ENCODE assay signal across 10 mouse cellular contexts in the genomic region with DNA sequence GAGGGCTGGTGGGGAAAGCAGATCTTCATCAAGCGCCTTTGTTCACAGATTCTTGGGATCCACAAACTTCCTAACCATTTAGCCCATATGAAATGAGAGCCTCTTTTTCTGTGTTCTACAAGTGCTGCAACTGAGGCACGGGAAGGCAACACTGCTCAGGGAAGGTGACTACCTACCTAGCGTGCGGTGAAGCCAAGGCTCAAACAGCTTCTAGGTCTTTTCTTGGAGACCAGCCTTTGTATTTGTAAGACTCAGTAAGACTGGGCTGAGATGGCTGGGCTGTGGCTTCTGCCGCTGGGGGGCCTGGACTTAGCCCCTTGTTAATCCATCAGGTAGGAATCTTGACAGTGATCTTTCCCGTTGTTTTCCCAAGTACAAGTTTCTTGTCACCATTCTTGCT. TPM values are rescaled to one million over a fixed set of nuclear protein-coding genes. Genes with fewer than 3 reads are reported as not detected.
A peak's percentile ranks its signal among the peaks of the same experiment; 100 is the strongest.
DNase-seq lines count a peak whose midpoint lies in the region; ATAC-seq and TF ChIP-seq lines count a peak whose summit lies in the region.
"Had no signal": no experiment of that assay in that cellular context is flagged by ENCODE, and none has a peak within 500 bp of the region (broad histone marks: within the 10 kb centered on the region; RNA-seq: fewer than 3 reads in every experiment).

No protein-coding gene starts in this region.

- peak overlapping the region; percentile 52; the same call in 1 of the 2 replicates for H3K4me3 ChIP-seq in forebrain, embryonic 15.5 days
- H3K4me3 ChIP-seq in forebrain, embryonic 16.5 days (replicated peaks; ENCODE audit: low read length): no peak overlapping the region
- H3K4me3 ChIP-seq in limb, embryonic 11.5 days (ENCODE audit: low read depth, low read length): no peak overlapping the region
- H3K4me3 ChIP-seq in limb, embryonic 10.5 days: no peak overlapping the region
- no peak overlapping the region for H3K4me3 ChIP-seq in hindbrain, embryonic 16.5 days (ENCODE audit: low read length)
- peak overlapping the region; percentile 65 for H3K4me3 ChIP-seq in small intestine, adult 2 months (ENCODE audit: low read depth, low read length)

- no peaks in the 10 kb centered on the region for H3K9me3 ChIP-seq in forebrain, embryonic 15.5 days
- H3K9me3 ChIP-seq in forebrain, embryonic 16.5 days (ENCODE audit: control insufficient read depth, low read length): no peaks in the 10 kb centered on the region
- H3K9me3 ChIP-seq in limb, embryonic 11.5 days (ENCODE audit: control insufficient read depth, low read length): no peaks in the 10 kb centered on the region
- no peaks in the 10 kb centered on the region for H3K9me3 ChIP-seq in limb, embryonic 10.5 days (replicated peaks)
- no peaks in the 10 kb centered on the region for H3K9me3 ChIP-seq in hindbrain, embryonic 16.5 days (ENCODE audit: control insufficient read depth, low read length)

- no peak for TF ChIP-seq CTCF in small intestine, adult 2 months (IDR thresholded peaks at IDR 0.05; ENCODE audit: extremely low read depth, insufficient read length, insufficient replicate concordance, low read depth, low read length)

- H3K4me2 ChIP-seq in forebrain, embryonic 15.5 days (replicated peaks): peak overlapping the region; percentile 79; the same call in 1 of the 2 replicates
- H3K4me2 ChIP-seq in forebrain, embryonic 16.5 days (ENCODE audit: low read length): no peak overlapping the region
- no peak overlapping the region for H3K4me2 ChIP-seq in limb, embryonic 11.5 days (ENCODE audit: low read depth, severe bottlenecking)
- H3K4me2 ChIP-seq in hindbrain, embryonic 16.5 days (ENCODE audit: low read length): peak overlapping the region; percentile 90

- ATAC-seq in forebrain, embryonic 15.5 days (replicated peaks): no peak
- ATAC-seq in forebrain, embryonic 16.5 days: no peak
- no peak for ATAC-seq in limb, embryonic 11.5 days (ENCODE audit: insufficient number of reproducible peaks, low FRiP score, low TSS enrichment, low read depth)
- no peak for ATAC-seq in hindbrain, embryonic 16.5 days
- ATAC-seq in erythroid progenitor cell, adult 5-6 weeks (replicated peaks; ENCODE audit: low FRiP score, poor library complexity, severe bottlenecking): no peak

- 92% methylated on average over 6 of the region's 6 CpGs for WGBS in forebrain, embryonic 15.5 days
- 95% methylated on average over 6 of the region's 6 CpGs for WGBS in forebrain, embryonic 16.5 days
- 87% methylated on average over 6 of the region's 6 CpGs for WGBS in limb, embryonic 11.5 days
- 90% methylated on average over 6 of the region's 6 CpGs for WGBS in limb, embryonic 10.5 days
- WGBS in hindbrain, embryonic 16.5 days: 88% methylated on average over 6 of the region's 6 CpGs
- 77% methylated on average over 6 of the region's 6 CpGs for WGBS in small intestine, adult 2 months

- peaks cover 12% of the 10 kb centered on the region for H3K4me1 ChIP-seq in forebrain, embryonic 15.5 days
- H3K4me1 ChIP-seq in forebrain, embryonic 16.5 days (replicated peaks; ENCODE audit: control insufficient read depth, insufficient read depth, low read length): peaks cover 11% of the 10 kb centered on the region
- peaks cover 7% of the 10 kb centered on the region; the same call in 1 of the 2 replicates for H3K4me1 ChIP-seq in limb, embryonic 11.5 days (ENCODE audit: control insufficient read depth, insufficient read depth, low read length)
- H3K4me1 ChIP-seq in limb, embryonic 10.5 days: peaks cover 25% of the 10 kb centered on the region
- H3K4me1 ChIP-seq in hindbrain, embryonic 16.5 days (ENCODE audit: control insufficient read depth, insufficient read depth, low read depth, low read length): peaks cover 9% of the 10 kb centered on the region
- peaks cover 31% of the 10 kb centered on the region for H3K4me1 ChIP-seq in small intestine, adult 2 months (ENCODE audit: control insufficient read depth, insufficient read depth, insufficient read length, low read length)

- H3K27me3 ChIP-seq in forebrain, embryonic 15.5 days: no peaks in the 10 kb centered on the region
- H3K27me3 ChIP-seq in forebrain, embryonic 16.5 days (replicated peaks; ENCODE audit: control insufficient read depth, insufficient read depth, low read length): no peaks in the 10 kb centered on the region
- no peaks in the 10 kb centered on the region for H3K27me3 ChIP-seq in limb, embryonic 11.5 days (ENCODE audit: control insufficient read depth, insufficient read depth, low read length)
- peaks cover 33% of the 10 kb centered on the region for H3K27me3 ChIP-seq in limb, embryonic 10.5 days (ENCODE audit: low read depth, poor library complexity, severe bottlenecking)
- H3K27me3 ChIP-seq in hindbrain, embryonic 16.5 days (replicated peaks; ENCODE audit: control insufficient read depth, insufficient read depth, low read length): no peaks in the 10 kb centered on the region
- H3K27me3 ChIP-seq in small intestine, adult 2 months (ENCODE audit: control insufficient read depth, insufficient read depth, low read length): no peaks in the 10 kb centered on the region

- no peak overlapping the region for H3K9ac ChIP-seq in forebrain, embryonic 15.5 days (replicated peaks)
- no peak overlapping the region for H3K9ac ChIP-seq in forebrain, embryonic 16.5 days (replicated peaks; ENCODE audit: low read depth, low read length)
- no peak overlapping the region for H3K9ac ChIP-seq in limb, embryonic 11.5 days (ENCODE audit: low read length)
- no peak overlapping the region for H3K9ac ChIP-seq in hindbrain, embryonic 16.5 days (ENCODE audit: low read depth, low read length)

- peak; percentile 19 for DNase-seq in limb, embryonic 11.5 days (ENCODE audit: low spot score)
- DNase-seq in limb, embryonic 10.5 days (ENCODE audit: low spot score): no peak
- no peak for DNase-seq in layer of hippocampus, postnatal 10 days (ENCODE audit: low spot score in 2 of 2)
- DNase-seq: cerebellum, adult 18-20 months had no signal

- no peak for TF ChIP-seq POLR2A in small intestine, adult 2 months (IDR thresholded peaks at IDR 0.05; ENCODE audit: low read depth, low read length)

- no peak overlapping the region for H3K27ac ChIP-seq in forebrain, embryonic 15.5 days (replicated peaks)
- no peak overlapping the region for H3K27ac ChIP-seq in forebrain, embryonic 16.5 days (ENCODE audit: low read length)
- no peak overlapping the region for H3K27ac ChIP-seq in limb, embryonic 11.5 days (replicated peaks; ENCODE audit: low read depth, low read length)
- H3K27ac ChIP-seq in limb, embryonic 10.5 days: no peak overlapping the region
- H3K27ac ChIP-seq in hindbrain, embryonic 16.5 days (ENCODE audit: low read depth, low read length): no peak overlapping the region
- peak overlapping the region; percentile 58 for H3K27ac ChIP-seq in small intestine, adult 2 months (ENCODE audit: insufficient read depth, low read depth, low read length)

- no peaks in the 10 kb centered on the region for H3K36me3 ChIP-seq in forebrain, embryonic 15.5 days
- no peaks in the 10 kb centered on the region for H3K36me3 ChIP-seq in forebrain, embryonic 16.5 days (ENCODE audit: control insufficient read depth, insufficient read depth)
- H3K36me3 ChIP-seq in limb, embryonic 11.5 days (ENCODE audit: control insufficient read depth, insufficient read depth, low read length): no peaks in the 10 kb centered on the region
- H3K36me3 ChIP-seq in limb, embryonic 10.5 days: no peaks in the 10 kb centered on the region
- no peaks in the 10 kb centered on the region for H3K36me3 ChIP-seq in hindbrain, embryonic 16.5 days (ENCODE audit: control insufficient read depth, insufficient read depth, low read length)
- 0 out of 2 replicates have a peak, but pooled peaks cover 2% of the 10 kb centered on the region for H3K36me3 ChIP-seq in small intestine, adult 2 months (ENCODE audit: control insufficient read depth, insufficient read depth, low read length)

RNA-seq across cellular contexts. Expression of a gene that starts 1.2 kb away (rescaled TPM):
- 6.4 and 6.8 TPM in 2 replicates for polyA plus RNA-seq in forebrain, embryonic 15.5 days (2015; fragmentation: Nextera tagmentation; extraction: Ambion mirVana)
- polyA plus RNA-seq in forebrain, embryonic 16.5 days (2015; fragmentation: Nextera tagmentation; extraction: Ambion mirVana): 6.2 and 12.1 TPM in 2 replicates
- polyA plus RNA-seq in limb, embryonic 11.5 days (2014; fragmentation: Nextera tagmentation; extraction: Ambion mirVana): 1.5 and 1.9 TPM in 2 replicates
- polyA plus RNA-seq in limb, embryonic 10.5 days (2016; fragmentation: Nextera tagmentation; extraction: Ambion mirVana): 1.1 and 1.2 TPM in 2 replicates
- polyA plus RNA-seq in hindbrain, embryonic 16.5 days (2015; fragmentation: Nextera tagmentation; extraction: Ambion mirVana): 33.0 and 36.6 TPM in 2 replicates
- 26.9 and 33.1 TPM in 2 replicates for polyA plus RNA-seq in small intestine, adult 2 months (2012; rRNA removed)
- total RNA-seq in layer of hippocampus, postnatal 10 days (2021): 1 to 10 TPM; 7.0 to 7.2 TPM
- total RNA-seq in erythroid progenitor cell, adult 5-6 weeks (2015; ENCODE audit: low replicate concordance): not detected in 2 replicates
- total RNA-seq in erythroid progenitor cell, adult 5-6 weeks (2017; ENCODE audit: low replicate concordance): not detected in 2 replicates
- total RNA-seq: hematopoietic stem cell, adult 5-6 weeks had no signal

RNA-seq across cellular contexts. Expression of a gene that starts 39.7 kb away (rescaled TPM):
- polyA plus RNA-seq in forebrain, embryonic 15.5 days (2015; fragmentation: Nextera tagmentation; extraction: Ambion mirVana): 42.8 and 43.5 TPM in 2 replicates
- 34.9 and 45.8 TPM in 2 replicates for polyA plus RNA-seq in forebrain, embryonic 16.5 days (2015; fragmentation: Nextera tagmentation; extraction: Ambion mirVana)
- polyA plus RNA-seq in limb, embryonic 11.5 days (2014; fragmentation: Nextera tagmentation; extraction: Ambion mirVana): 42.1 and 46.6 TPM in 2 replicates
- polyA plus RNA-seq in limb, embryonic 10.5 days (2016; fragmentation: Nextera tagmentation; extraction: Ambion mirVana): 38.5 and 40.5 TPM in 2 replicates
- polyA plus RNA-seq in hindbrain, embryonic 16.5 days (2015; fragmentation: Nextera tagmentation; extraction: Ambion mirVana): 25.8 and 31.9 TPM in 2 replicates
- 13.7 and 22.5 TPM in 2 replicates for polyA plus RNA-seq in small intestine, adult 2 months (2012; rRNA removed)
- 10 to 100 TPM; 29.5 to 33.3 TPM for total RNA-seq in layer of hippocampus, postnatal 10 days (2021)
- total RNA-seq in erythroid progenitor cell, adult 5-6 weeks (2015; ENCODE audit: low replicate concordance): 12.6 and 14.4 TPM in 2 replicates
- 12.9 and 16.0 TPM in 2 replicates for total RNA-seq in erythroid progenitor cell, adult 5-6 weeks (2017; ENCODE audit: low replicate concordance)

Comparison
In these comparisons a context has a peak if more than half of its experiments do, and no peak if none do; other contexts are left out.
1. H3K4me2 ChIP-seq: peak in forebrain, embryonic 15.5 days (single experiment) and hindbrain, embryonic 16.5 days (single experiment); none in forebrain, embryonic 16.5 days (single experiment) and limb, embryonic 11.5 days (single experiment).
2. H3K4me3 ChIP-seq: peak in forebrain, embryonic 15.5 days (single experiment) and small intestine, adult 2 months (single experiment); none in forebrain, embryonic 16.5 days (single experiment), limb, embryonic 11.5 days (single experiment), limb, embryonic 10.5 days (single experiment) and hindbrain, embryonic 16.5 days (single experiment).